Mouse (Mus musculus) adrenal gland, postnatal 0 days (tissue): Measurements from ENCODE around the gene Zmym3. TPM values are rescaled to one million over a fixed set of nuclear protein-coding genes. Genes with fewer than 3 reads are reported as not detected.

Source experiments
- polyA plus RNA-seq: library from polyadenylated mRNA; unstranded; fragments of >200 nt; fragmentation: Nextera tagmentation; extraction: Ambion mirVana; gene quantifications from 2 replicates; pipeline ENCODE4 v1.2.1, GENCODE M21; 2015

The Zmym3 gene
- polyA plus RNA-seq, result 20.4 and 28.5 TPM in 2 replicates

GRCm38 (mm10) chrX:101420700-101421095 lies at the start of gene Zmym3:
Gene Zmym3 (minus strand): TSS chrX:101420849.

GRCm38 (mm10) chrX:101448886-101449475 lies 28.3 kb upstream of the Zmym3 start, which contains the start of gene Itgb1bp2:
Gene Itgb1bp2 (plus strand): TSS chrX:101449088.

GRCm38 (mm10) chrX:101429142-101429949 lies 8.7 kb upstream of the Zmym3 start, which contains the start of gene Nono:
Gene Nono (plus strand): TSS chrX:101429318.

DNA sequence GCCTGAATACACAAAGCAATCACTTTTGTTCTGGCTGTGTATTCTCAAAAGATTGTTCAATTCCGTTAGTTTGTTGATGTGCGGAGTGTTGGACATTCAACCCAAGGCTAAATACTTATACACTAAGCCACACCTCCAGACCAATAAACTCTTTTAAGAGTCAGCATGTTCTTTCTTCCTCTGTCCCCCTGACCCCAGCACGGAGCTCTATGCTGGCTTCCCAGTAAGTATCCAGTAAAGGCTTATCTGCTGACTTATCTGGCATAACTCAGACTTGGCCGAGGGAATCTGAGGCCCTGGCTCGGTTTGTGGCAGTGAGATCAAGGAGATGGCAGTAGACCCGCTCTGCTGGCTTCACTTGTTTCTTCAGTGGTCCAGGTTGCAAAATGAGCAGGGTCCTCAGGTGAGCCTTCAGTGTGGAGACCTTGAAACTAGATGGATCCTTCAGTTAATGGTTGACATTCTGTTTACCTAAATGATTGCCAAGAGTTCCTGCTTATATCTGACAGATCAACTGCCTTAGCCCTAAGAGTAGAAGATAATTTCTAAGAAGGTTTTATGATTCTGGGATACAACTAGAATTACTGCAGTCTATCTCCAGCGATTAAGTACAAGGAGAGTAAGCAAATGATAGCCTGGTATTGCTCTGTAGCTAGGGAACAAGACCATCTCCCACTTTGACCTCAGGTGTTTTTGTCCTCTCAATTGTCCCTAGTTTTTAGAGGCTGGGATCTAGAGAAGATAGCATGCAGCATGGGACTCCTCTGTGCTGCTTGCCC lies 44.3 kb downstream of the Zmym3 start, which contains the start of gene Gjb1:
Gene Gjb1, plus strand, starts transcription at position 189 of the 779 bp plus-strand sequence.

Other genes starting within 250 kb of the Zmym3 start
- 40.0 and 47.0 TPM in 2 replicates for gene Snx12, start 198.3 kb downstream of the Zmym3 start, polyA plus RNA-seq
- 0.84 and 1.4 TPM in 2 replicates for gene Foxo4, start 166.3 kb downstream of the Zmym3 start, polyA plus RNA-seq
- gene Gm614, start 156.9 kb downstream of the Zmym3 start, polyA plus RNA-seq, result not detected in 2 replicates
- 6.8 and 10.3 TPM in 2 replicates for gene Il2rg, start 152.6 kb downstream of the Zmym3 start, polyA plus RNA-seq
- not detected in 2 replicates for gene Gm20489, start 151.8 kb downstream of the Zmym3 start, polyA plus RNA-seq
- 13.2 and 18.3 TPM in 2 replicates for gene Med12, start 146.8 kb downstream of the Zmym3 start, polyA plus RNA-seq
- 6.4 and 9.3 TPM in 2 replicates for gene Nlgn3, start 121.7 kb downstream of the Zmym3 start, polyA plus RNA-seq
- gene Gjb1, start 44.5 kb downstream of the Zmym3 start, polyA plus RNA-seq, result 8.1 and 8.6 TPM in 2 replicates
- 130 and 162 TPM in 2 replicates for gene Nono, start 8.5 kb upstream of the Zmym3 start, polyA plus RNA-seq
- gene Itgb1bp2, start 28.2 kb upstream of the Zmym3 start, polyA plus RNA-seq, result 0.71 and 2.5 TPM in 2 replicates
- 5.1 and 5.4 TPM in 2 replicates for gene Taf1, start 111.9 kb upstream of the Zmym3 start, polyA plus RNA-seq
- 41.3 and 82.1 TPM in 2 replicates for gene Ogt, start 219.2 kb upstream of the Zmym3 start, polyA plus RNA-seq